Mouse (Mus musculus) gastrocnemius, adult 8-10 months (tissue): Measurements from ENCODE around the gene Cfap161. TPM values are rescaled to one million over a fixed set of nuclear protein-coding genes. Genes with fewer than 3 reads are reported as not detected.
A peak's percentile ranks its signal among the peaks of the same experiment; 100 is the strongest.

Source experiments
- DNase-seq, 2 experiments: peaks; one replicate each; pipeline ENCODE4 v3.0.0; 2022; ENCODE audit warnings: low spot score in 2 of 2
- total RNA-seq, 4 experiments: library from RNA; stranded (reverse); gene quantifications; 2 replicates each; pipeline ENCODE4 v1.2.4; 2022

Gene Cfap161
- not detected for total RNA-seq

GRCm38 (mm10) chr7:83794705-83795104 lies at the start of gene Cfap161:
TSS of gene Cfap161 (minus strand) at chr7:83794880.
- no peak for DNase-seq

DNA sequence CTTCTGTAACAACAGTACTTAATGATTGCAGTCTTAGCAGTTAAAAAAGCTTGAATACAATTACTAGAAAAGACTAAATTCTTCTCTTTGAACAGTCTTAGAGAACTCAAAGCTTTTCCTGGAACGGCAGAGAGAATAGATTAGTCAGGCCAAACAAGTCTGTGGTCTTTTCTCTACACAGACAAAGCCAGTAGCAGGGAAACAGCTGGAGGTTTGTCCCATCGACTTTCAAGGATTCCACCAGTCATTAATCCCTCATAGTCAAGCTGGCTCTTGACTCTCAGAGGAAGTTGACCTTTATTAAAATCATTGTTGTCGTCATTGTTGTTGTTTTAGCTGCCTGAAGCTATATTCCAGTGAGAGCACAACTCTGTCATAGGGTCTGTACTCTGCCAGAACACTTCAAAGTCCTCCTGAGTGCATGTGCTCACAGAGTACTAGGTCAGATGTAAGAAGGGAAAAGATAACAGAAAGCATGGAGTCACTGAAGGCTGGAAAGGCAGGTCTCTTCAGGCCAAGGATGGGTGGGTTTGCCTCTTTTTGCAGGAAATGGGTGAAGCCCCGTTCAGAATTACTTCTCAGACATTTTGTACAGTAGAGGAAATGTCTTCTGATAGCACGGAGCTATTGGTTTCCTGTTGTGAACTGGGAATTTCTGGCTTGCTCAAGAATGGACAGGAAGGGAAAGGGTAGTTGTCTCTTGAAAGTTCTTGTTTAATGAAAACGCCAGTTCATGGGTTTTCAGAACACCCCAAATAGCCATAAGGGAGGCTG lies 48.0 kb upstream of the Cfap161 start:
- no peak for DNase-seq

- DNase-seq = no peak
Measured at GRCm38 (mm10) chr7:83840076-83840475, 45.4 kb upstream of the Cfap161 start.

- DNase-seq = no peak
Measured at GRCm38 (mm10) chr7:83838525-83839224, 44.0 kb upstream of the Cfap161 start.

- DNase-seq = no peak
Measured at GRCm38 (mm10) chr7:83829355-83829754, 34.7 kb upstream of the Cfap161 start.

- no peak for DNase-seq
Measured at GRCm38 (mm10) chr7:83827402-83828076, 32.9 kb upstream of the Cfap161 start.

- no peak for DNase-seq
Measured at GRCm38 (mm10) chr7:83826808-83827207, 32.1 kb upstream of the Cfap161 start.

GRCm38 (mm10) chr7:83821951-83822350 lies 27.3 kb upstream of the Cfap161 start:
- DNase-seq = no peak

DNA sequence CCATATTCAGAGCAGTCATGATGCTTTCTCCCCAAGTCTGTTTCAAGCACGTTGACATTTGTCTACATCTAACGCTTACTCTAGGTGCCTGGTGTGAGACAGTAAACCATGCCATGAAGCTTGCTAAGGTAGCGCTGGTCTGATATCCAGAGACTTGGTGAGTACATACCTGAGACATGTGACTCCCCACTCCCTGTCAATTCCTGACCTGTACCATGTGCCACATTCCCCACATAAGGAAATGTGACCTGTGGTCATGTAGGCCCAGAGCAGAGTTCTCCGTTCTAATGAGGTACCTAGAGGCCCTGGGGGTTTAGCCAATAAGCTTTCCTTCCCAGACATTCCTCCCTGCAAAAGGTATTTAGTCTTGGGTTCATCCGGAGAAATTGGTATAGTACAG lies 22.2 kb upstream of the Cfap161 start:
- no peak for DNase-seq

GRCm38 (mm10) chr7:83815646-83816045 lies 21.0 kb upstream of the Cfap161 start:
- no peak for DNase-seq

DNA sequence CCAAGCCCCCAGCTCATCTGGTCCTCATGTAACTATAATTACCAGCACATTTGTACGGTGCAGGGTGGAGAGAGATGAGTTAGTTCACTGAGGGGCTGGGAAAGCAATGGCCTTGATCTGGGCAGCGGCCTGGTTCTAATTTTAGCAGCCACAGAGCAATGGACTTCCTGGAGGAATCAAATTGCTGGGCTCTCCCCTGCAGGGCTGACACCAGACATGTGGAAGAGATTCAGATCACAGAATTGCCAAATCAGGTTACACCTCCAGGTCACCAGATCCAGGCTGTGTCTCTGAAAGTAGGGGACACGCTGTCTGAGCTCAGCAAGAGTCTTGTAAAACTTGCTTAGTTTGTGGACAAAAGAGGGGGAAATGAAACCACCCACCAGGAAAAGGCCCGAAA lies 19.3 kb upstream of the Cfap161 start:
- peak; percentile 47 to 50 for DNase-seq

DNA sequence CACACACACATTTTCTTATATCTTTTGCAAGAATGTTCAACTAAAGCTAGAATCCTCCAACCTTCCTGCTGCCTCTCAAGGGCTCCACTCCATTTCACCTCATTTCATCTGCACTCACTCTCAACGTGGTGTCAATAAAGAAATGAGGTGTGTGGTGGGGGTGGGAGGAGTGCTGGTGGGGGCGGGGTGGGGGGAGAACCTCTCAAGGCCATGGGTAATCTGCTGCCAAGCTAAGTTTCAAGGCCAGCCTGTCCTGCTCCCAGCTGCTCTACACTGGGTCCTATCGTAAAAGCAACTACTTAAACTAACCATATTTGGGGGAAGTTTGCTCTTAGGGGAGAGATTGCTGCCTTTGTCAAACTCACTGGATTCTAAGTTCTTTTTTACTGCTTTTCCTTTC lies 18.8 kb upstream of the Cfap161 start:
- no peak for DNase-seq

- no peak for DNase-seq
Measured at GRCm38 (mm10) chr7:83813016-83813415, 18.3 kb upstream of the Cfap161 start.

GRCm38 (mm10) chr7:83812581-83812980 lies 17.9 kb upstream of the Cfap161 start:
- DNase-seq = no peak

DNA sequence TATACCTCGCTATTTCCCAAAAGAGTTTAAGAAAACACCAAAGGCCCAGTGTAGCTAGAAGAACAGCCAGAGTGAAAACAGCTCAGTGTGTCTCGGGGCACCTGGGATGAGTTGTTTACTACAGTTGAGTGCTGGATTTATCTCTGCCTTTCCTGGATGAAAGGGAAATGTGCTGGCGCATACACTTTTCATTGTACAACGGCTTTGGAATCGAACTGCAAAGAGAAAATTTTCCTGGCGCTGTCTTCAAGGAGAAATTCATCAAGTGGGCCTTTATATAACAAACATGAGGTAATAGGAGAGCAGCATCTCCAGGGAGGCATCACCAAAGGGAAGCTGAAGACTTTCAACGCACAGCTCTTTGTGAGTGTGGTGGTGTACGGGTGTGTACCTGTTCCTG lies 17.2 kb upstream of the Cfap161 start:
- no peak for DNase-seq

- no peak for DNase-seq
Measured at GRCm38 (mm10) chr7:83811461-83811860, 16.8 kb upstream of the Cfap161 start.

DNA sequence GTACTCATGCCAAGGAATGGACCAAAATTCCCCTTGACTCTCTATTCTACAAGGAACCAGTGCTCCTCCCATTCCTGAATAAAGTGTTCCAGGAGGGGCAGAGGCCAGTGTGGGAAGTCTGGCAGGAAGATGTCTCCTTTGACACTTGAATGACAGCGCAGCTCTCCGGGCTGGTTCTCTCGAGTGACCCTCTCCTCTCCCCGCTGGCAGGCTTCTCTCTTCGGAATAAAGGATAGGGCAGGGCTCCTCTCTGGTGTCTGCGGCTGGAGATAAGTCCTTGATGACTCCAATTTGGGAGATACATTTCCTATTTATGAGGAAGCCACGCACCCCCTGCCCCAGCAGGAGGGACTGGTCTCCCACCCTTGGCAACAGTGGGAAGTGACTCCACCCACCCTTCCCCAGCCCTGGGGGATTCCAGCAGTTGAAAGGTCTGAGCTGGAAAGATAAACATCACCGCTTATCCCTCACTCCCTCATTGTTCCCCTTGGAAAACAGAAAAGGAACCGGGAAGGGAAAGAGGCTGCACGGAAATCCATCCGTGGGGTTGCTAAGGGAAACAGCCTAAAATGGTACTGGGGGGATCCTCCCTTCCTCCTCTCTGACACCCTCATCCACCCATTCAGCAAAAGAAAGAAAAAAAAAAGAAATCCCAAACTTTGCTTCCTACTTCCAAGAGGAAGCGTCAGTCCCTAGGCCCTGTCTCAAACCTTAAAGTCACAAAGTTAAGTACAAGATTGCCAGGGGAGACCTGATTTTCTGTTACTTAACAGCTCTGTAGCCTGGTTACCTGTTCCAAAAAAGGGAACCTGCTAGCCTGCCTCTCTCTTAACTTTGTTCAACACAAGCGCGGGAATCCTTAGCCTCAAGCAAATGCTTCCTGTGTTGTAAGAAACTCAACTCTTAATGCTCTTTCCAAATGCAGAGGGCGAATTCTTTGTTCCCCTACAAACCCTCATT lies 15.7 kb upstream of the Cfap161 start:
- no peak for DNase-seq

DNA sequence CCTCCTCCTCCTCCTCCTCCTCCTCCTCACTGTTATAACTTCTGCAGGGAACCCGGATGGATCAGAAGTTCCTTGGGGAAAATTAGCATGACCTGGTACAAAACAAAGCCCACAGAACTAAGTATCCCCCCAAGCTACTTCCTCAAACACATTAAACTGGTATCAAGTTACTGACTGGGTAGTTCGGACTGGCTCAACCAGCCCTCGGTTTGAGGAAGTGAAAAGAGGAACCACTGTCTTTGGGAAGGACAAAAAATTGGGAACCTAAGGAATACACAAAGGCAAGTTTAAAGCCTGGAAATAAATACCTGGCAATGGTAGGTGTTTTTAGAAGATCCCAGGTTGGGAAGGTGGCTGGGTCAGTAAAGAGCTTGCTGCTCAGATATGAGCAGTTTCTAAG lies 15.0 kb upstream of the Cfap161 start:
- no peak for DNase-seq

GRCm38 (mm10) chr7:83809060-83809459 lies 14.4 kb upstream of the Cfap161 start:
- no peak for DNase-seq

GRCm38 (mm10) chr7:83806934-83807333 lies 12.3 kb upstream of the Cfap161 start:
- DNase-seq = no peak

- DNase-seq = no peak
Measured at GRCm38 (mm10) chr7:83803777-83804176, 9.1 kb upstream of the Cfap161 start.
